Mouse (Mus musculus): Measurements from ENCODE around the gene Map3k4. TPM values are rescaled to one million over a fixed set of nuclear protein-coding genes. Genes with fewer than 3 reads are reported as not detected.

Map3k4 gene
- polyA plus RNA-seq, 1 experiment from 2014 or later, result 38.6 TPM

DNA sequence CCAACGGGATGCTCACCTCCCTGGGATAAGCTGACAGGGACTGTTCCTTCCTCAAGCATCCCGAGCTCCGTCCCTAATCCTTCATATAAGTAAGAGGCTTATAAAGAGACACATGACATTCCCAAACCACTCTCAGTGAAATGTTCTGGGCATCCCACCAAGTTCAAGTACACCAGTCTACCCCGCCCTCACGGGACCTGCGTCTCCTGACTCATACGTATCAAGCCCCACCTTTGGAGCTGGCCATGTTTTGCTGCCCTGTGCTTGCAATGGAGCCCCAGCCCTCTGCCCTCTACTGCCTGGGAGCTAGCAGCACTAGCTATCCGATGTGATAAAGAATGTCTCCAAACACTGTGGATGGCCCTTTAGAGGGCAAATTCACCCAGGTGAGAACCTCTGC, 58.6 kb downstream of the Map3k4 start:
- no peaks in the 10 kb centered on the region for H3K9me3 ChIP-seq (ENCODE audit: control insufficient read depth, low read length)
- 80% methylated on average over 8 of the region's 8 CpGs for WGBS
- H3K27ac ChIP-seq (replicated peaks; ENCODE audit: low read depth, low read length), result no peak overlapping the region
- H3K4me1 ChIP-seq (ENCODE audit: control insufficient read depth, insufficient read depth, low read length), result no peaks in the 10 kb centered on the region
- DNase-seq (no peak), ATAC-seq (ENCODE audit: low FRiP score, low TSS enrichment) (no peak)
- H3K9ac ChIP-seq (replicated peaks; ENCODE audit: low read length), result no peak overlapping the region
- no peaks in the 10 kb centered on the region for H3K27me3 ChIP-seq (ENCODE audit: control insufficient read depth, insufficient read depth, low read length)
- H3K4me2 ChIP-seq (ENCODE audit: low read length), result no peak overlapping the region
- H3K4me3 ChIP-seq (replicated peaks; ENCODE audit: low read depth, low read length), result no peak overlapping the region
- peaks cover 66% of the 10 kb centered on the region for H3K36me3 ChIP-seq (ENCODE audit: control insufficient read depth, insufficient read depth, low read length)

DNA sequence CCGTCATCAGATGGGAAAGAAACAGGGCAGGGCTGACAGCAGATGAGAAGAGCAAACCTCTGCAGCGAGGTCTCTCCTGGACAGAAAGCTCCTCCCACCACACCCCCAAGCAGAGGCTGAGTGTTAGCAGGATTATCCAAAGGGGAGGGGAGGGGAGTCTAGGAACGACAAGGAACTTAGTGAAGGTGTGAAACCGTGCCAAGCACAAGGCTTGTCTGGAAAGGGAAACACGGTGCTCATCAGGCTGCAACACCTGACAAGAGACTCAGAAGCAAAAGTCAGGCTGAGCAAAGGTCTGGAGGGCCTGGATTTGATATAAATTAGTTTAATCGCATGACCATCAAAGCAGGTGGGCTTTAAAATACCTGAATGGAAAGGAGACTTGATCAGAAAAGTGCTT, 60.1 kb downstream of the Map3k4 start:
- H3K4me1 ChIP-seq (ENCODE audit: control insufficient read depth, insufficient read depth, low read length), result no peaks in the 10 kb centered on the region
- no peaks in the 10 kb centered on the region for H3K9me3 ChIP-seq (ENCODE audit: control insufficient read depth, low read length)
- ATAC-seq (ENCODE audit: low FRiP score, low TSS enrichment) (no peak), DNase-seq (no peak)
- no peak overlapping the region for H3K9ac ChIP-seq (replicated peaks; ENCODE audit: low read length)
- H3K27me3 ChIP-seq (ENCODE audit: control insufficient read depth, insufficient read depth, low read length), result no peaks in the 10 kb centered on the region
- WGBS, result 72% methylated on average over 6 of the region's 6 CpGs
- H3K4me3 ChIP-seq (replicated peaks; ENCODE audit: low read depth, low read length), result no peak overlapping the region
- H3K36me3 ChIP-seq (ENCODE audit: control insufficient read depth, insufficient read depth, low read length), result peaks cover 80% of the 10 kb centered on the region
- H3K27ac ChIP-seq (replicated peaks; ENCODE audit: low read depth, low read length), result no peak overlapping the region
- H3K4me2 ChIP-seq (ENCODE audit: low read length), result no peak overlapping the region

DNA sequence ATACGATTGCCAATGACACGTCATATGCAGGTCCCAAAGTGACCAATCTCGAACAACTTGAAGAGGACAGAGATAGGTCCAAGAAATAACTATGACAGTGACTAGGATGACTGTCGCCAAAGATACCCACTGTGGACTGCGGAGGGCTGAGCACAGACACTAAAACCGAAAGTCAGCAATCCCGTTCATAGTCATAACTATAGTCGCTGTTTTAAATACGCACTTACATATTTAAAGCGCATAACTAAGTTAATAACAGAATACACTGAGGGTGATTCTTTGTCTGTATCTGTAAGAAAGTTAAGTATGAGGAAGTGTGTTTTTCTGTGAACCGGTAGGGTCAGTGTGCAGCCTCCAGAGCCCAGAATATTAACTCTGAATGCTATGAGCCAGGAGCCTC, 62.5 kb downstream of the Map3k4 start:
- WGBS, result 98% methylated on average over 11 of the region's 11 CpGs

GRCm38 (mm10) chr17:12250581-12250980, 68.0 kb downstream of the Map3k4 start:
- DNase-seq (no peak), ATAC-seq (ENCODE audit: low FRiP score, low TSS enrichment) (no peak)
- H3K4me1 ChIP-seq (ENCODE audit: control insufficient read depth, insufficient read depth, low read length), result no peaks in the 10 kb centered on the region
- peaks cover 8% of the 10 kb centered on the region; the same call in 1 of the 2 replicates for H3K9me3 ChIP-seq (ENCODE audit: control insufficient read depth, low read length)
- H3K9ac ChIP-seq (replicated peaks; ENCODE audit: low read length), result no peak overlapping the region
- 99% methylated on average over 9 of the region's 9 CpGs for whole genome bisulfite sequencing
- no peak overlapping the region for H3K27ac ChIP-seq (replicated peaks; ENCODE audit: low read depth, low read length)
- no peak overlapping the region for H3K4me3 ChIP-seq (replicated peaks; ENCODE audit: low read depth, low read length)
- peaks cover 77% of the 10 kb centered on the region for H3K36me3 ChIP-seq (ENCODE audit: control insufficient read depth, insufficient read depth, low read length)
- H3K4me2 ChIP-seq (ENCODE audit: low read length), result no peak overlapping the region
- H3K27me3 ChIP-seq (ENCODE audit: control insufficient read depth, insufficient read depth, low read length), result no peaks in the 10 kb centered on the region

More for the DNA sequence above, 62.5 kb downstream of the Map3k4 start:
- H3K4me2 ChIP-seq (ENCODE audit: low read length), result no peak overlapping the region
- ATAC-seq (ENCODE audit: low FRiP score, low TSS enrichment) (no peak), DNase-seq (no peak)
- no peak overlapping the region for H3K27ac ChIP-seq (replicated peaks; ENCODE audit: low read depth, low read length)
- H3K27me3 ChIP-seq (ENCODE audit: control insufficient read depth, insufficient read depth, low read length), result no peaks in the 10 kb centered on the region
- no peak overlapping the region for H3K4me3 ChIP-seq (replicated peaks; ENCODE audit: low read depth, low read length)
- peaks cover 8% of the 10 kb centered on the region; the same call in 1 of the 2 replicates for H3K9me3 ChIP-seq (ENCODE audit: control insufficient read depth, low read length)
- no peak overlapping the region for H3K9ac ChIP-seq (replicated peaks; ENCODE audit: low read length)
- H3K4me1 ChIP-seq (ENCODE audit: control insufficient read depth, insufficient read depth, low read length), result no peaks in the 10 kb centered on the region
- H3K36me3 ChIP-seq (ENCODE audit: control insufficient read depth, insufficient read depth, low read length), result peaks cover 84% of the 10 kb centered on the region

- H3K36me3 ChIP-seq (ENCODE audit: control insufficient read depth, insufficient read depth, low read length), result peaks cover 71% of the 10 kb centered on the region
- H3K4me1 ChIP-seq (ENCODE audit: control insufficient read depth, insufficient read depth, low read length), result no peaks in the 10 kb centered on the region
- ATAC-seq (ENCODE audit: low FRiP score, low TSS enrichment) (no peak), DNase-seq (peak; percentile 24)
- no peak overlapping the region for H3K27ac ChIP-seq (replicated peaks; ENCODE audit: low read depth, low read length)
- no peak overlapping the region for H3K4me3 ChIP-seq (replicated peaks; ENCODE audit: low read depth, low read length)
- no peaks in the 10 kb centered on the region for H3K27me3 ChIP-seq (ENCODE audit: control insufficient read depth, insufficient read depth, low read length)
- peaks cover 8% of the 10 kb centered on the region; the same call in 1 of the 2 replicates for H3K9me3 ChIP-seq (ENCODE audit: control insufficient read depth, low read length)
- 98% methylated on average over 19 of the region's 19 CpGs for WGBS
- H3K4me2 ChIP-seq (ENCODE audit: low read length), result no peak overlapping the region
- no peak overlapping the region for H3K9ac ChIP-seq (replicated peaks; ENCODE audit: low read length)
These were observed 68.7 kb downstream of the Map3k4 start for GRCm38 (mm10) chr17:12249783-12250504.

GRCm38 (mm10) chr17:12240701-12241100, 77.9 kb downstream of the Map3k4 start:
- DNase-seq (no peak), ATAC-seq (ENCODE audit: low FRiP score, low TSS enrichment) (no peak)
- Histone ChIP-seq H3K4me1 (ENCODE audit: control insufficient read depth, insufficient read depth, low read length) (no peaks in the 10 kb centered on the region), H3K4me2 (ENCODE audit: low read length) (no peak overlapping the region), H3K9ac (replicated peaks; ENCODE audit: low read length) (no peak overlapping the region), H3K36me3 (ENCODE audit: control insufficient read depth, insufficient read depth, low read length) (peaks cover 60% of the 10 kb centered on the region), H3K27me3 (ENCODE audit: control insufficient read depth, insufficient read depth, low read length) (no peaks in the 10 kb centered on the region), H3K9me3 (ENCODE audit: control insufficient read depth, low read length) (no peaks in the 10 kb centered on the region), H3K27ac (replicated peaks; ENCODE audit: low read depth, low read length) (no peak overlapping the region), H3K4me3 (replicated peaks; ENCODE audit: low read depth, low read length) (no peak overlapping the region)
- WGBS, result 95% methylated on average over 3 of the region's 3 CpGs

DNA sequence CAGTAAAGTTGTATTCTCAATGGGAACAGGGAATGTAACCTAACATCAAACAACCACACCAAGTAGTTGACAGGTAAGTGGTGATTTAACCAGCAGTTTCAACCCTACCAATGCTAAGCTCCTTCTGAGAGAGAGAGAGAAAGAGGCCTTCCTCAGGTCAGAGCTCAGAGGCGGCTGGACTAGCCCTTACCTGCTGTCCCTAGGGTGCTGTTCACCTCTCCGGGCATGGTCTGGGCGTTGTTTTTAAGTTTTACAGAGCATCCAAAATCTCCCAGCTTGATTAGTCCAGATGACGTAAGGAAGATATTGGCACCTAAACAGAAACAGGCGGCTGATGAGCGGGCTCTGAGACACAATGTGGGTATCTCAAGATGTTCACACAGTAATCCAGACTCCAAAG, 85.9 kb downstream of the Map3k4 start:
- no peak overlapping the region for H3K9ac ChIP-seq (replicated peaks; ENCODE audit: low read length)
- no peaks in the 10 kb centered on the region for H3K9me3 ChIP-seq (ENCODE audit: control insufficient read depth, low read length)
- no peak overlapping the region for H3K27ac ChIP-seq (replicated peaks; ENCODE audit: low read depth, low read length)
- peaks cover 92% of the 10 kb centered on the region for H3K36me3 ChIP-seq (ENCODE audit: control insufficient read depth, insufficient read depth, low read length)
- no peaks in the 10 kb centered on the region for H3K4me1 ChIP-seq (ENCODE audit: control insufficient read depth, insufficient read depth, low read length)
- no peak overlapping the region for H3K4me2 ChIP-seq (ENCODE audit: low read length)
- H3K27me3 ChIP-seq (ENCODE audit: control insufficient read depth, insufficient read depth, low read length), result no peaks in the 10 kb centered on the region
- DNase-seq, result no peak
- H3K4me3 ChIP-seq (replicated peaks; ENCODE audit: low read depth, low read length), result no peak overlapping the region
- ATAC-seq (ENCODE audit: low FRiP score, low TSS enrichment), result no peak
- 97% methylated on average over 6 of the region's 6 CpGs for WGBS

- H3K4me1 ChIP-seq (ENCODE audit: control insufficient read depth, insufficient read depth, low read length), result no peaks in the 10 kb centered on the region
- no peak overlapping the region for H3K9ac ChIP-seq (replicated peaks; ENCODE audit: low read length)
- no peak overlapping the region for H3K27ac ChIP-seq (replicated peaks; ENCODE audit: low read depth, low read length)
- 95% methylated on average over 7 of the region's 7 CpGs for WGBS
- ATAC-seq (ENCODE audit: low FRiP score, low TSS enrichment), result no peak
- H3K27me3 ChIP-seq (ENCODE audit: control insufficient read depth, insufficient read depth, low read length), result no peaks in the 10 kb centered on the region
- H3K4me2 ChIP-seq (ENCODE audit: low read length), result no peak overlapping the region
- H3K36me3 ChIP-seq (ENCODE audit: control insufficient read depth, insufficient read depth, low read length), result peaks cover 93% of the 10 kb centered on the region
- DNase-seq, result no peak
- H3K9me3 ChIP-seq (ENCODE audit: control insufficient read depth, low read length), result no peaks in the 10 kb centered on the region
- H3K4me3 ChIP-seq (replicated peaks; ENCODE audit: low read depth, low read length), result no peak overlapping the region
These were observed 87.5 kb downstream of the Map3k4 start for GRCm38 (mm10) chr17:12231087-12231486.

DNA sequence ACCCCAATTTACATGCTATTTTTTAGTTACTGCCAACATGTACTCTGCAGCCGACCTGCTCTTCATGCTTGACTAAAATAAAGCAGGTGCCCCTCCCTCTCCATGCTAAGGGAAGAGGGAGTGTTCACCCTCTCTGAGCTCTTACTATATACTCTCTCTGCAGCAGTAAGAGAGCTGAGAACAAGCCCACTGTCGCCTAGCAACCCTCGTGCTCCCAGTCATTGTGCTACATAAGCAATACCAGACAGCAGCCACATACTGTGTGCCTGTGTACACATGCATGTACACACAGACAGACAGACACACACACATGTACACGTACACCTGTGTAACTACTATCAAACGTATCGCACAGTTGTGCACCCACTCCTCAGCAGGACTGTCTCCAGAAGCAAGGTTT, 88.4 kb downstream of the Map3k4 start:
- H3K36me3 ChIP-seq (ENCODE audit: control insufficient read depth, insufficient read depth, low read length), result peaks cover 84% of the 10 kb centered on the region
- DNase-seq, result no peak
- no peak overlapping the region; the same call in 1 of the 2 replicates for H3K27ac ChIP-seq (replicated peaks; ENCODE audit: low read depth, low read length)
- ATAC-seq (ENCODE audit: low FRiP score, low TSS enrichment), result no peak
- no peaks in the 10 kb centered on the region for H3K4me1 ChIP-seq (ENCODE audit: control insufficient read depth, insufficient read depth, low read length)
- H3K4me2 ChIP-seq (ENCODE audit: low read length), result no peak overlapping the region
- no peak overlapping the region for H3K9ac ChIP-seq (replicated peaks; ENCODE audit: low read length)
- H3K4me3 ChIP-seq (replicated peaks; ENCODE audit: low read depth, low read length), result no peak overlapping the region
- no peaks in the 10 kb centered on the region for H3K27me3 ChIP-seq (ENCODE audit: control insufficient read depth, insufficient read depth, low read length)
- no peaks in the 10 kb centered on the region for H3K9me3 ChIP-seq (ENCODE audit: control insufficient read depth, low read length)
- 76% methylated on average over 6 of the region's 6 CpGs for WGBS

Measured in midbrain, embryonic 14.5 days (tissue).